In genomic region chr4:63154699-63155098, GRCm38 (mm10) we compare ENCODE assay signal across 29 mouse cellular contexts. TPM values are rescaled to one million over a fixed set of nuclear protein-coding genes. Genes with fewer than 3 reads are reported as not detected.
DNase-seq lines count a peak whose midpoint lies in the region; ATAC-seq lines count a peak whose summit lies in the region.
"Had no signal": no experiment of that assay in that cellular context is flagged by ENCODE, and none has a peak within 500 bp of the region (broad histone marks: within the 10 kb centered on the region; RNA-seq: fewer than 3 reads in every experiment).

Gene Ambp (minus strand): TSS chr4:63154799.

- H3K4me3 ChIP-seq in kidney, embryonic 15.5 days (replicated peaks) = no peak within 1 kb of the TSS
- H3K4me3 ChIP-seq in liver, embryonic 12.5 days = peak within 1 kb of the TSS; percentile 46
- no peak within 1 kb of the TSS for H3K4me3 ChIP-seq in stomach, embryonic 16.5 days (replicated peaks; ENCODE audit: low read length)
- H3K4me3 ChIP-seq: embryonic facial prominence, embryonic 13.5 days; forebrain, embryonic 10.5 days; heart, embryonic 12.5 days; hindbrain, embryonic 13.5 days; midbrain, embryonic 13.5 days; myocyte; neural tube, embryonic 15.5 days had no signal

- no peaks in the 10 kb centered on the region for H3K9me3 ChIP-seq in kidney, embryonic 15.5 days (replicated peaks)
- no peaks in the 10 kb centered on the region for H3K9me3 ChIP-seq in liver, embryonic 12.5 days (replicated peaks)
- no peaks in the 10 kb centered on the region for H3K9me3 ChIP-seq in stomach, embryonic 16.5 days (replicated peaks; ENCODE audit: control insufficient read depth, low read length)
- H3K9me3 ChIP-seq: embryonic facial prominence, embryonic 13.5 days; forebrain, embryonic 10.5 days; heart, embryonic 12.5 days; hindbrain, embryonic 13.5 days; midbrain, embryonic 13.5 days; neural tube, embryonic 15.5 days had no signal

- no peak within 1 kb of the TSS for H3K27ac ChIP-seq in kidney, embryonic 15.5 days
- peak within 1 kb of the TSS; percentile 56; the same call in 1 of the 2 replicates for H3K27ac ChIP-seq in liver, embryonic 12.5 days
- no peak within 1 kb of the TSS for H3K27ac ChIP-seq in stomach, embryonic 16.5 days (ENCODE audit: low read length)
- H3K27ac ChIP-seq: embryonic facial prominence, embryonic 13.5 days; forebrain, embryonic 10.5 days; hindbrain, embryonic 13.5 days; kidney, postnatal 0 days; midbrain, embryonic 13.5 days; neural tube, embryonic 15.5 days had no signal

- H3K4me2 ChIP-seq in kidney, embryonic 15.5 days = no peak within 1 kb of the TSS
- H3K4me2 ChIP-seq in liver, embryonic 12.5 days = peak within 1 kb of the TSS; percentile 54
- H3K4me2 ChIP-seq in stomach, embryonic 16.5 days (ENCODE audit: low read depth, low read length) = no peak within 1 kb of the TSS
- H3K4me2 ChIP-seq: embryonic facial prominence, embryonic 13.5 days; heart, embryonic 12.5 days; hindbrain, embryonic 13.5 days; midbrain, embryonic 13.5 days; neural tube, embryonic 15.5 days had no signal

- H3K9ac ChIP-seq in kidney, embryonic 15.5 days = no peak within 1 kb of the TSS
- H3K9ac ChIP-seq in liver, embryonic 12.5 days = 0 out of 2 replicates have a peak within 1 kb of the TSS, but pooled peaks have one; percentile 28
- no peak within 1 kb of the TSS for H3K9ac ChIP-seq in stomach, embryonic 16.5 days (ENCODE audit: low read length)
- H3K9ac ChIP-seq: embryonic facial prominence, embryonic 13.5 days; forebrain, postnatal 0 days; heart, embryonic 12.5 days; hindbrain, embryonic 13.5 days; midbrain, embryonic 13.5 days; neural tube, embryonic 15.5 days had no signal

- H3K4me1 ChIP-seq in kidney, embryonic 15.5 days = peaks cover 23% of the 10 kb centered on the region
- 0 out of 2 replicates have a peak, but pooled peaks cover 5% of the 10 kb centered on the region for H3K4me1 ChIP-seq in liver, embryonic 12.5 days
- H3K4me1 ChIP-seq in stomach, embryonic 16.5 days (ENCODE audit: control insufficient read depth, insufficient read depth, low read length) = peaks cover 8% of the 10 kb centered on the region; the same call in 1 of the 2 replicates
- H3K4me1 ChIP-seq: forebrain, embryonic 10.5 days; hindbrain, embryonic 13.5 days; midbrain, embryonic 13.5 days had no signal

- no peaks in the 10 kb centered on the region for H3K27me3 ChIP-seq in kidney, embryonic 15.5 days
- H3K27me3 ChIP-seq in liver, embryonic 12.5 days (replicated peaks) = no peaks in the 10 kb centered on the region
- no peaks in the 10 kb centered on the region for H3K27me3 ChIP-seq in stomach, embryonic 16.5 days (ENCODE audit: control insufficient read depth, insufficient read depth, low read length)
- H3K27me3 ChIP-seq: embryonic facial prominence, embryonic 13.5 days; hindbrain, embryonic 13.5 days; midbrain, embryonic 13.5 days; neural tube, embryonic 15.5 days had no signal

- ATAC-seq in kidney, embryonic 15.5 days (replicated peaks; ENCODE audit: low FRiP score) = no peak
- ATAC-seq in liver, embryonic 12.5 days = no peak
- no peak for ATAC-seq in stomach, embryonic 16.5 days (ENCODE audit: insufficient read depth, low FRiP score)
- ATAC-seq: CD4-positive, CD25-positive, alpha-beta regulatory T cell, adult 4 months; forebrain, postnatal 0 days; inflammation-experienced regulatory T-cells, adult 6 months; midbrain, embryonic 13.5 days had no signal

- 66% methylated on average over 5 of the region's 5 CpGs for WGBS in kidney, embryonic 15.5 days
- 36% methylated on average over 5 of the region's 5 CpGs for WGBS in liver, embryonic 12.5 days (ENCODE audit: insufficient replicate concordance)
- WGBS in stomach, embryonic 16.5 days = 66% methylated on average over 5 of the region's 5 CpGs

- no peaks in the 10 kb centered on the region for H3K36me3 ChIP-seq in kidney, embryonic 15.5 days
- H3K36me3 ChIP-seq in liver, embryonic 12.5 days = peaks cover 12% of the 10 kb centered on the region
- no peaks in the 10 kb centered on the region for H3K36me3 ChIP-seq in stomach, embryonic 16.5 days (ENCODE audit: control insufficient read depth, insufficient read depth, low read length)
- H3K36me3 ChIP-seq: embryonic facial prominence, embryonic 13.5 days; forebrain, embryonic 10.5 days; G1E; heart, embryonic 12.5 days; hindbrain, embryonic 13.5 days; midbrain, embryonic 13.5 days; neural tube, embryonic 15.5 days had no signal

- no peak for DNase-seq in adrenal gland, postnatal 14 days
- DNase-seq in adrenal gland, postnatal 36 days = no peak
- no peak for DNase-seq in kidney, adult 9 months
- no peak for DNase-seq in natural killer cell, adult 2 months (ENCODE audit: low spot score in 2 of 2)
- DNase-seq: cerebellum, adult 9-11 months; forebrain, postnatal 0 days; lung, adult 18-20 months; lung, postnatal 14 days; right cerebral cortex, postnatal 14 days; spleen, adult 18-20 months had no signal

RNA-seq across cellular contexts. Expression of gene Ambp, which starts in this region (rescaled TPM):
- total RNA-seq in adrenal gland, postnatal 14 days (2021) = 16.0 and 316 TPM in 2 replicates
- 1 to 10 TPM in 1 of 2 experiments, not detected in 1; 1.2 TPM for total RNA-seq in adrenal gland, postnatal 36 days (2021)
- polyA plus RNA-seq in kidney, embryonic 15.5 days (2015; fragmentation: Nextera tagmentation; extraction: Ambion mirVana) = 8.6 and 19.0 TPM in 2 replicates
- 586 and 615 TPM in 2 replicates for polyA plus RNA-seq in liver, embryonic 12.5 days (2016; fragmentation: Nextera tagmentation; extraction: Ambion mirVana)
- polyA plus RNA-seq in stomach, embryonic 16.5 days (2015; fragmentation: Nextera tagmentation; extraction: Ambion mirVana) = 86.7 and 116 TPM in 2 replicates
- total RNA-seq: forebrain, postnatal 0 days; G1E; heart, postnatal 25 days; layer of hippocampus, adult 18-20 months; layer of hippocampus, postnatal 25 days; left cerebral cortex, postnatal 25 days; megakaryocyte, adult 5-6 weeks had no signal
- polyA plus RNA-seq: CD4-positive, CD25-positive, alpha-beta regulatory T cell, adult 4 months; embryonic facial prominence, embryonic 13.5 days; forebrain, embryonic 10.5 days; forebrain, postnatal 0 days; G1E; hindbrain, embryonic 13.5 days; inflammation-experienced regulatory T-cells, adult 6 months; myocyte had no signal
